In the genomic region with DNA sequence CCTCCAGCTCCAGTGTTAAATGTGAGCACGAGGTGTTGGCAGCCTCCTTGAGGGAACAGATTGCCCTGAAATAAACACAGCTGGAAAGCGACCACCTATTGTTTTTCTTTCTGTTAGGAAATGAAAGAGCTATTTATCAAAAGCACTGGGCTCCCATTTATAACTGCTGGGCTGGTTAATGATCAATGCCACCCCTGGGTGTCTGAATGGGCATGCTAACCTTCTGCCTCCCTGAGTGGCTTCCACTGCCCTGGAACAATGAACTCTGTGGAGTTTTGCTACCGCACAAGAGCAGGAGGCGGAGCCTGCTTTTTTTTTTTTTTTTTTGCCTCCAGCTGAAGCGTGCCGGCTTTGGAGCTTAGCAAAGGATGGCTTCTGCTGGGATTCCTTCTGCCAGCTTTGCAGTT, we compare ENCODE assay signal across 8 mouse cellular contexts.
DNase-seq lines count a peak whose midpoint lies in the region; ATAC-seq and TF ChIP-seq lines count a peak whose summit lies in the region.

No protein-coding gene starts in this region.

- peak; percentile 28 for DNase-seq in ES-E14 (ENCODE audit: low read depth, low spot score)
- DNase-seq in brain, embryonic 14.5 days (ENCODE audit: low read depth), result peak; percentile 96
- DNase-seq in forebrain, embryonic 10.5 days (ENCODE audit: extremely low spot score, low spot score), result peak; percentile 77
- DNase-seq in liver, embryonic 13.5 days, result no peak
- DNase-seq in c-Kit-positive CD71-positive TER-119-positive erythroid progenitor cells, embryonic 14.5 days (ENCODE audit: low spot score), result no peak
- no peak for DNase-seq in urinary bladder, postnatal 36 days (ENCODE audit: low spot score in 2 of 2)

- no peak for TF ChIP-seq CTCF in brain, embryonic 14.5 days (IDR thresholded peaks at IDR 0.05; ENCODE audit: borderline replicate concordance, extremely low read depth, insufficient read depth, insufficient read length)
- TF ChIP-seq CTCF in intestine, postnatal 0 days (IDR thresholded peaks at IDR 0.05; ENCODE audit: low read depth), result no peak

- no peak overlapping the region for H3K27ac ChIP-seq in ES-E14 (ENCODE audit: insufficient read depth, low read depth, low read length, poor library complexity, severe bottlenecking)
- peak overlapping the region; percentile 51; the same call in 1 of the 2 replicates for H3K27ac ChIP-seq in forebrain, embryonic 10.5 days
- no peak overlapping the region for H3K27ac ChIP-seq in intestine, postnatal 0 days (ENCODE audit: low read depth, low read length)
- H3K27ac ChIP-seq in liver, embryonic 13.5 days, result peak overlapping the region; percentile 26; the same call in 1 of the 2 replicates
- H3K27ac ChIP-seq in neural tube, embryonic 14.5 days (ENCODE audit: low read depth, low read length), result peak overlapping the region; percentile 67

- H3K4me2 ChIP-seq in intestine, postnatal 0 days (replicated peaks; ENCODE audit: low read depth), result peak overlapping the region; percentile 50
- H3K4me2 ChIP-seq in liver, embryonic 13.5 days, result peak overlapping the region; percentile 66
- H3K4me2 ChIP-seq in neural tube, embryonic 14.5 days (ENCODE audit: low read depth, low read length), result peak overlapping the region; percentile 42

- H3K9me3 ChIP-seq in ES-E14 (ENCODE audit: control insufficient read depth, insufficient read depth, low read depth, low read length), result no peaks in the 10 kb centered on the region
- H3K9me3 ChIP-seq in forebrain, embryonic 10.5 days, result no peaks in the 10 kb centered on the region
- no peaks in the 10 kb centered on the region for H3K9me3 ChIP-seq in intestine, postnatal 0 days (ENCODE audit: control insufficient read depth)
- H3K9me3 ChIP-seq in liver, embryonic 13.5 days (replicated peaks), result no peaks in the 10 kb centered on the region
- no peaks in the 10 kb centered on the region for H3K9me3 ChIP-seq in neural tube, embryonic 14.5 days (ENCODE audit: control insufficient read depth, low read length)

- ATAC-seq in intestine, postnatal 0 days, result peak; percentile 80
- ATAC-seq in liver, embryonic 13.5 days (ENCODE audit: low read depth), result peak; percentile 17; the same call in 1 of the 2 replicates
- peak; percentile 89 for ATAC-seq in neural tube, embryonic 14.5 days (ENCODE audit: low read depth)

- peaks cover 68% of the 10 kb centered on the region for H3K27me3 ChIP-seq in forebrain, embryonic 10.5 days (ENCODE audit: poor library complexity, severe bottlenecking)
- H3K27me3 ChIP-seq in intestine, postnatal 0 days (replicated peaks; ENCODE audit: control insufficient read depth, insufficient read depth, low read length), result no peaks in the 10 kb centered on the region
- H3K27me3 ChIP-seq in liver, embryonic 13.5 days, result no peaks in the 10 kb centered on the region
- H3K27me3 ChIP-seq in neural tube, embryonic 14.5 days (ENCODE audit: control insufficient read depth, insufficient read depth, low read length), result 0 out of 2 replicates have a peak, but pooled peaks cover 2% of the 10 kb centered on the region

- H3K4me3 ChIP-seq in ES-E14 (ENCODE audit: insufficient read depth in 1 of 2, low read depth in 1 of 2, low read length in 2 of 2, poor library complexity in 1 of 2, severe bottlenecking in 1 of 2), result no peak overlapping the region
- peak overlapping the region; percentile 31 for H3K4me3 ChIP-seq in forebrain, embryonic 10.5 days
- H3K4me3 ChIP-seq in intestine, postnatal 0 days (ENCODE audit: low read depth, low read length), result peak overlapping the region; percentile 4
- H3K4me3 ChIP-seq in liver, embryonic 13.5 days (replicated peaks), result peak overlapping the region; percentile 47
- no peak overlapping the region for H3K4me3 ChIP-seq in neural tube, embryonic 14.5 days (ENCODE audit: low read depth, low read length)

- 0% methylated on average over 6 of the region's 6 CpGs for WGBS in forebrain, embryonic 10.5 days
- WGBS in intestine, postnatal 0 days, result 0% methylated on average over 6 of the region's 6 CpGs
- WGBS in liver, embryonic 13.5 days (ENCODE audit: insufficient replicate concordance), result 7% methylated on average over 5 of the region's 6 CpGs
- WGBS in neural tube, embryonic 14.5 days, result 0% methylated on average over 5 of the region's 6 CpGs

- in situ Hi-C loops in ES-E14 (cut with MboI; ENCODE audit: low sequenced_read_pairs in 2 of 2, unreplicated experiment in 2 of 2), result no loop called here

- TF ChIP-seq POLR2A in brain, embryonic 14.5 days (IDR thresholded peaks at IDR 0.05; ENCODE audit: borderline replicate concordance, extremely low read depth, insufficient read depth, insufficient read length, poor library complexity, severe bottlenecking), result no peak

- no peaks in the 10 kb centered on the region for H3K36me3 ChIP-seq in ES-E14 (ENCODE audit: control insufficient read depth, insufficient read depth, low read length, poor library complexity, severe bottlenecking)
- H3K36me3 ChIP-seq in forebrain, embryonic 10.5 days (replicated peaks), result peaks cover 11% of the 10 kb centered on the region; the same call in 1 of the 2 replicates
- H3K36me3 ChIP-seq in intestine, postnatal 0 days (ENCODE audit: control insufficient read depth, insufficient read depth), result no peaks in the 10 kb centered on the region
- no peaks in the 10 kb centered on the region for H3K36me3 ChIP-seq in liver, embryonic 13.5 days
- H3K36me3 ChIP-seq in neural tube, embryonic 14.5 days (ENCODE audit: control insufficient read depth, insufficient read depth, low read length), result no peaks in the 10 kb centered on the region

- no peak overlapping the region for H3K9ac ChIP-seq in ES-E14 (ENCODE audit: insufficient read depth, low read depth, low read length, poor library complexity, severe bottlenecking)
- no peak overlapping the region for H3K9ac ChIP-seq in intestine, postnatal 0 days (ENCODE audit: low read depth, low read length)
- peak overlapping the region; percentile 58; the same call in 1 of the 2 replicates for H3K9ac ChIP-seq in liver, embryonic 13.5 days
- H3K9ac ChIP-seq in neural tube, embryonic 14.5 days (replicated peaks; ENCODE audit: low read depth, low read length), result no peak overlapping the region

- peaks cover 0 to 4% of the 10 kb centered on the region in 2 experiments; a peak in 1 of 4 replicates for H3K4me1 ChIP-seq in ES-E14 (ENCODE audit: control insufficient read depth in 2 of 2, insufficient read depth in 2 of 2, low read length in 2 of 2, poor library complexity in 1 of 2)
- peaks cover 54% of the 10 kb centered on the region for H3K4me1 ChIP-seq in forebrain, embryonic 10.5 days
- peaks cover 14% of the 10 kb centered on the region; the same call in 1 of the 2 replicates for H3K4me1 ChIP-seq in intestine, postnatal 0 days (replicated peaks; ENCODE audit: control insufficient read depth, insufficient read depth, low read length)
- peaks cover 52% of the 10 kb centered on the region for H3K4me1 ChIP-seq in liver, embryonic 13.5 days (replicated peaks)
- H3K4me1 ChIP-seq in neural tube, embryonic 14.5 days (ENCODE audit: control insufficient read depth, insufficient read depth, low read length), result peaks cover 25% of the 10 kb centered on the region

TF ChIP-seq in ES-E14, 5 proteins besides CTCF, POLR2A, EP300 and RAD21:
- no peak for TF ChIP-seq MAFK (IDR thresholded peaks at IDR 0.05; ENCODE audit: insufficient read depth, low read depth, low read length)
- peak; percentile 92 for TF ChIP-seq ZNF384 (IDR thresholded peaks at IDR 0.05; ENCODE audit: low read depth, low read length)

Comparison
In these comparisons a context has a peak if more than half of its experiments do, and no peak if none do; other contexts are left out.
1. DNase-seq: peak in ES-E14 (single experiment), brain, embryonic 14.5 days (single experiment) and forebrain, embryonic 10.5 days (single experiment); none in liver, embryonic 13.5 days (single experiment), c-Kit-positive CD71-positive TER-119-positive erythroid progenitor cells, embryonic 14.5 days (single experiment) and urinary bladder, postnatal 36 days (0 of 2).
2. H3K27ac ChIP-seq: peak in forebrain, embryonic 10.5 days (single experiment), liver, embryonic 13.5 days (single experiment) and neural tube, embryonic 14.5 days (single experiment); none in ES-E14 (single experiment) and intestine, postnatal 0 days (single experiment).
3. H3K4me3 ChIP-seq: peak in forebrain, embryonic 10.5 days (single experiment), intestine, postnatal 0 days (single experiment) and liver, embryonic 13.5 days (single experiment); none in ES-E14 (0 of 2) and neural tube, embryonic 14.5 days (single experiment).
4. ATAC-seq: peak in every context shown above with its lines; median percentile 89 in neural tube, embryonic 14.5 days; 80 in intestine, postnatal 0 days; 17 in liver, embryonic 13.5 days.
5. Peak in every context shown above with its lines, with median percentiles within 50 percentile points of each other: H3K4me2 ChIP-seq.